Mouse (Mus musculus): ENCODE measurements around the gene Map3k5. TPM values are rescaled to one million over a fixed set of nuclear protein-coding genes. Genes with fewer than 3 reads are reported as not detected.
"Not testable (repeated sequence)": the region's sequence is repeated elsewhere in the genome, so short reads cannot be mapped to it uniquely, and the experiment has no call there.

Gene Map3k5
- polyA plus RNA-seq (2017; shearing (Covaris generic)) = 10 to 100 TPM in 1 of 2 experiments, 1 to 10 TPM in 1; 9.6 to 15.7 TPM

DNA sequence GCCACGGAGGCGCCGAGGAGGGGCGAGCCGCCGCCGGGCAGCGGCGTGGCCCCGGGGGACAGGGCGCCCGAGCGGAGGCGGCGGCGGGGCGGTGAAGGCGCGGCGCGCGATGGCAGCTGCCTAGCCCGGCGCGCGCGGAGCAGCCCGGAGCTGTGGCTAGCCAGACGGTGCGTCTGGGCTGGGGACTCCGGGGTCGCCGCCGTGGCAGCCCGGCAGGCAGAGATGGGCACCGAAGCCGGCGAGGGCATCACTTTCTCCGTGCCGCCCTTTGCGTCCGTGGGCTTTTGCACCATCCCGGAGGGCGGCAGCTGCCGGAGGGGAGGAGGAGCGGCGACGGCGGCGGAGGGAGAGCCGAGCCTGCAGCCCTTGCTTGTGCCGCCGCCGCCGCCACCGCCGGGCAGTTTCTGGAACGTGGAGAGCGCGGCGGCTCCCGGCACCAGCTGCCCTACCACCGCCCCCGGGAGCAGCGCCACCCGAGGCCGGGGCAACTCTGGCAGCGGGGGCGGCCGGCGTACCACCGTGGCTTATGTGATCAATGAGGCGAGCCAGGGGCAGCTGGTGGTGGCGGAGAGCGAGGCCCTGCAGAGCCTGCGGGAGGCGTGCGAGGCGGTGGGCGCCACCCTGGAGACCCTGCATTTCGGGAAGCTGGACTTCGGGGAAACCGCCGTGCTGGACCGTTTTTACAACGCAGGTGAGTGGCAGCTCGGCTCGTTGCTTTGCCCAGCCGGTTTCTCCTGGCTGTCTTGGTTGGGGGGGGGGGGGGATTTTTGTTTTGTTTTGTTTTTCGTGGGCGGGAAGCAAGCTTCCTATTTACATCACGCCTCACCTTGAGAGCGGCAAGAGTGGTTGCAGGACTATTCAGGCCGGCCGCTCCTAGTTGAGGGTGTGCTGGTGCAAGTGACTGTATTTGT lies at the start of gene Map3k5:
TSS of gene Map3k5 (plus strand) at position 89 of the 911 bp plus-strand sequence.
- peak; percentile 12 for ATAC-seq

DNA sequence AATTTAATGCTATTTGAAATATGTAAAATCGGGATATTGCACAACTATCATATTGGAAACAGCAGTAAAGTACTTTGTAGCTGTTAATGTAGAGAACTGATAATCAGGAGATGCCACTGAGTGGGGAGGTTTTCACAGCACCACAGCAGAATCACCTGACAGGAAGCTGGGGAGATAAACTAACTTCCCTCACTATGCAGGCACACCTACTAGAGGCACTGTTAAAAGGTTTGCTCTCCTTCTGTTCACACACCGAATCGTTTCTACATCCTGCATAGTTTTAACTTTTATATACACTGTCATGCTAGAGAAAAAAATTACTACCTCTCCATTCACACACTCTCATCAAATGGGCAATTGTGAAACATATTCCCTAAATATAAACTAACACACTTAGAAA lies 48.0 kb upstream of the Map3k5 start:
- ATAC-seq = peak; percentile 46

DNA sequence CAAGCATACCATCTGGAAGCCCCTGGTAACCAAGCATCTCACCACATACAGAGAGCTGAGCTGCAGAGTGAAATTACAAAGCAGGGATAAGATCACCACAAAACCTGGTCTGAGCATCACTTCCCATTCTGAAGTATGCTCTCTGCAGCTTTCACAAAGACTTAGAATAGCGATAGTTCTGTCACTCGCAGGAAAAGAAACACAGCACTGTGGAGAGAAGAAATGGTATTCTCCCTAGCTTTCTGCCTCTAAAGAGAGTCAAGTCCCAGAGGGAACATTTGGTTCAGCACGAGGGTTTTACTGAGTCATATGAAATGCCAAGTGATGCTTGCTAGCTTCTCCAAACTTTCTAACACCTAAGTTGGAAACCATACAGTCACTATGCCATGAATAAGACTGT lies 44.4 kb upstream of the Map3k5 start:
- ATAC-seq = no peak

DNA sequence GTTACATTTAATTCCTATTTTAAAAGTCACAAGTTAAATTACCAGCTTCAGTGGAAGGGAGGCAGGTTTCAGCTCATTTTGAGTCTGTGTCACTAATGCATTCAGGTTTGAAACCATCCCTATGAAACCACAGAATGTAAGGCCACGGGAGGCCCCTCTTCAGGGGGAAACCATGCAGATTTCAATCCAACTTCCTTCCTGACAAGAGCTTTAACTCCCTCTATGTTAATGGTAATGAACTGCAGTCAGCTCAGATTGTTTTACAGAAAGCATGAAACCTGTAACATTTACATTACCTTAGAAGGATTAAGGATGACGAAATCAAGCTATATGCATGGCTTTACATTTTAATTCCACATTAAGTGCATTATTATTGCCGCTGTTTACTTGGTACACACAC lies 42.6 kb upstream of the Map3k5 start:
- ATAC-seq = no peak

DNA sequence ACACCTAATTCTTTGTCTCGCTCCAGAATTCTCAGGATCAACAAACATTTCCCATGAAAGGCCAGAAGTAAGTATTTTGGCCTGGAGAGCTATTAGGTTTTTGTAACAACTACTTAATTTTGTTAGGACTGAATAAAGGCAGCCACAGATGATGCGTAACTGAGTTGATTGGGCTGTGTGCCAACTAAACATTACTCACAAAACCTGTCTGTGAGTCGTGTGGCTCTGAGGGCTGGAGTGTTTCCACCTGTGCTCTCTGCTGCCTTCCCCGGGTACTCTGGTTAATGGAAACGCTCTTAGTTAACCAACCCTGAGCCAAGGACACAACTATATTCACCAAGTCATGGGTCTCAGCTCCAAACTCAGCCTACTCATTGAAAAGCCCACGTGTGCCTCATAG lies 41.1 kb upstream of the Map3k5 start:
- ATAC-seq = no peak

DNA sequence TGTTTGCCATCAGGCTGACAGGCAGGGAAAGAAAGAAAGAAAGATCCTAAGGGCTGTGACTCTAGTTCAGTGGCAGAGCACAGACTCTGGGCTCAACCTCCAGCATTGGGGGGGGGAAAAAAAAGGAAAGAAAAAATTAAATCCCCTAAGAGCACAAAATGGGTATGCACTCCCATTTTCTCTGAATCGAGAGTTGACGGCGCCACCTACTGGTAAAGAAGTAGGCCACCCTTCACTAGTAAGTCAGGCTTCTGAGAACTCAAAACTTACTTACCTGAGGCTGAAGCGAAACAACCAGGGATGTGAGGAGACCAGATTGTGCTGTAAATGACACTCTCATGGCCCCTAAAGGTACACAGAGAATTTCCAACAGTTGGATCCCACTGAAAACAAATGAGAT lies 40.3 kb upstream of the Map3k5 start:
- ATAC-seq = no peak

DNA sequence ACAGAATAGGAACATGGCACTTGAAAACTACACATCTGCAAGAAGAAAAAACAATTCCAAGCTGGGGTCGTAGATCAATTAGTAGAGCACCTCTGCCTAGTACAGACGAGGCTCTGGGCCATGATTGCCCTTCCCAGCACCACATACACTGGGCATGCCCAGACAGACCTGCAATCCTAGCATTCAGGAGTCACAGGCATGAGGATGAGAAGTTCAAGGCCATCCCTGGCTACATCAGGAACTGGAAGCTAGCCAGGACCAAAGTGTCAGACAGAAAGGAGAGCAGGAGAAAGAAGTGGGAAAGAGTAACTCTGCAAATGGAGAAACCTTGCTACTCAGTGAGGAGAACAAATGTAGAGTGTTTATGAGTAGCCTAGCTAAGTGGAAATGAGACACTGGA lies 34.1 kb upstream of the Map3k5 start:
- ATAC-seq = no peak

DNA sequence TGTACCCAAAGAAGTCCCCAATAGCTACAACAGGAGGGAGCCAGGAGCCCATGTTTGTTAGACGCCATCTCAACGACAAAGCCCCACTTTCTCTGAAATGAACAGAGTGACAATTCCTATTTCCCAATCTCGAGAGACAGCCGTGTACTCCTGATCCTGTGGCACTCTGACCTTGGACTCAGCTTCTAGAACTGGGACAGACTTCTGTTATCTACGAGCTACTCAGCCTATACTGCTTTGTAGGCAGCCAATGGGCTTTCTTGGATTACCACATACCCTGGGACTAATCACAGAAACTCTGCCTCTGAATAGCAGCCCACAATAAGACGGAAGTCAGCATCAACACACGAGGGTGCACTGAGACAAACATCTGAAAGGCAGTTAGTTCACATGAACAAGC lies 32.3 kb upstream of the Map3k5 start:
- ATAC-seq = no peak

DNA sequence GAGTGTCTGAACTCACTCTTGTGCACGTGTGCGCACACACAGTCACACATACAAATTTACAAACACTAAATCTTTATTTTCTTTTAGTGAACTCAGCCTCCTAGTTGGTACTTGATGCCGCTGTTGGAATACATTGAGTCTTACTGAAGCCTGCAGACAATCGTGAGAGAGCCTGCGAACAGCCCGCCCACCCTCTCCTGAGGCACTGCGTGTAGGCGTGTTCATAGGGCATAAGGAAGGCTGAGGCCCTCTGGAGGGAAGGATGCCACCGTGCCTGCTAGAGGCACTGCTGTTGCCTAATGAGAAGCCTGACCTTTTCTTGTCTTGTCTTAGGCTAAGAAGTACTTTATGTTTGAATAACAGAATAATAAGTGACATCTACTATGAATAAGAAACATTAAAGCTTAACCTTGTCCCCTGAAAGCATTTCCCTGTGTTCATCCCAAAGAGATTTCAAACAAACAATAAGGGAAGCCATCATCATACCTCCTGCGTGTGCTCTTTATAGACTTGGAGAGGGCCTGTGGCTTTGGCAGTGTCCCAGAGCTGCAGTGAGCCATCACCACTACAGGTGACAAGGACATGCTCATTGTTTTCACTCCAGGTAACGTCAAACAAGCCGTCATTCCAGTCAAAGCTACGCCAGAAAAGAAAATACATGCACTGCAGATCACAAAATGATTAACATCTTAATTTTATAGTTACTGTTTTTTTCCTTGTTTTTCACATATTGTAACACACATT lies 30.0 kb upstream of the Map3k5 start:
- ATAC-seq = no peak

DNA sequence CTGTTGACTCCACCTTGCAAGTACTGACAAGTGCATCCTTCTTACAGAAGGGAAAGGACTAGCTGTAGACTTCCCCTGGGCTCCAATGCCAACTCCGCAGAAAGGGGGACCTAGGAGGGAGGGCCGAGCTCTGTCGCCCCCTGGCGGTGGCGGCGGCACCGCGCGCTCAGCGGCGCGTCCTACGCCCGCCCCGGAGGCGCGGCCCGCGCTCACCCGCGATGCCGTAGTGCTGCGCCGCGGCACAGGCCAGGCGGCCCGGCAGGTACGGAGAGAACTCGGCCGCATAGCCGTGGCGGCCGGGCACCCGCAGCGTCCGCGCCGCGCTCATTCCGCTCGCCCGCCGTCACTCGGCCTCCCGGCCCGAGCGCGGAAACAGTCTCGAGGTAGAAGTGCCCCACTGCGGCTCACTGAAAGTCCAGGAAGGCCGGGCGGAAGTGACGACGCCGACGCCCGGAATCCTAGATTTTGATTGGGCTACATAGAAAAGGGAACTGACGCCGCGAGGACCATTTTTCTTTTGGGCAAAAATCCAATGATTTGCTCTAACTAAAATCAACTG lies 26.9 kb upstream of the Map3k5 start, which contains the start of gene Pex7:
TSS of gene Pex7 (minus strand) at position 444 of the 559 bp plus-strand sequence.
- ATAC-seq = peak; percentile 95

DNA sequence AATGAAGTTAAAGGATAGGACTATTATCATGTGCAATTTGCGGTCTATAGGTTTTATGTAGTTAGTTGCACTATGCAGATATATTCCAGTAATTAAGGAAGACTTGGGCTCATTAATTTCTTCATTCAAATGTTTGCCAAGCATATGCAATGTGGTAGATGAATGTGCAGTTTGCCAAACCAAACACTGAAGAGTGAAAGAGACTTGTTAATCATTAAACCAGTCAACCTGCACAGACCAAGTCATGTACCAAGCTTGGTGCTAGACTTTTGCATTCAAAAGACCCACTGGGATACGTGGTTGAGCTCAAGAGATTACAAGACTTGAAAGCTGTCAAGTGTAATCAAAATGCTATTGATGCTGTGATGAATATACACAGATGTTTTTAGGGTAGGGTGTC lies 26.2 kb upstream of the Map3k5 start:
- ATAC-seq = no peak

DNA sequence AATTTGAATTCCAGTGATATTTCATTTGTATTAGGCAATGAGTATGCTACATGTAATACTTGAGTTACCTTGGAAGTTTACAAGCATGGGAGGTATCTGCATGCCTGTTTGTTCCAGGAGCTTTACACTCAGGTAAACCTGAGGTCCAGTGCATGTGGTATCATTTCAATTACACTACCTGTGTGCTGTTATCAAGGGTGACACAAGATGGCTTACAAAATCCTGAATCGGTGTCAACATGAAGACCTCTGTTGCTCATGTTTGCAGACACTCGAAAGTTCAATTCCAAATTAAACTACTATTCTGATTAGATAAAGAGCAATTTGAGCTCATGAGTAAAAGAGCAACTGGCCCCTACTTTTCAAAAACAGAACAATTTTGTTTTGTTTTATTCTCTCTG lies 23.8 kb upstream of the Map3k5 start:
- ATAC-seq = no peak

DNA sequence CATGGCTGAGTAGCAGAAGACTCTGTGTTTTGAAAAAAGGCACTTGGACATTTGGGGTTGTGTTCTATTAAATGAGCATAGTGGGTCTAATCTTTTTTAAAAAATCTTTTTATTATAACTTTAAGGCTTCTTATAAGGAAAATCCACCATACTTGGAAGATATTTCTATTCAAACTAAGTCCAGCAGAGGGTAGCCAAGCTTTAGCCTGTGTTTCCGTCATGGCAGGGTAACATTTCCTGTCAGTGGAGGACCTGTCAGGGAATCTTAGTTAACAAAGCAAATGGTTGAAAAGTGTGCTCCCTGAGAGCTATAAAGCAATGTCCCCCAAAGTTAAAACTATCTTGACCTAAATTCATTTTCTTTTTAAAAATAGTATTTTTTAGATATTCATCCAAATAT lies 22.7 kb upstream of the Map3k5 start:
- ATAC-seq = no peak

DNA sequence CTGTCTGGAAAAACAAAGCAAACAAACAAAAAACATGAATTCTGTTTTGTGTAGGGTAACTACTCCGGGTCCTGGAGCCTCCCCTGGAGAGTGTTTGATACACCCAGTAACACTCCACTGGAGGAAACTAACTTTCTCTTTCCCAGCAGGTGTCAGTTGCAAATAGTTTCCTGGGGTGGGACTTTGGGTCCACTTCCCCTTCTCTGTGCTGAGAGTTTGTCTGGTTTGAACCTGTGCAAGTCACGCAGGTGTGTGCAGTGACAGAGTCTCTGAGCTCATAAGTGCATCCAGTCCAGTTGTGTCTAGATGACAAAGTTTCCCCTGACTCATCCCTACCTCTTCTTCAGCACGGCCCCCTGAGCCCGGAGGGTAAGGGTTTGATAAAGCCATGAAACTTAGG lies 20.5 kb upstream of the Map3k5 start:
- no peak for ATAC-seq

DNA sequence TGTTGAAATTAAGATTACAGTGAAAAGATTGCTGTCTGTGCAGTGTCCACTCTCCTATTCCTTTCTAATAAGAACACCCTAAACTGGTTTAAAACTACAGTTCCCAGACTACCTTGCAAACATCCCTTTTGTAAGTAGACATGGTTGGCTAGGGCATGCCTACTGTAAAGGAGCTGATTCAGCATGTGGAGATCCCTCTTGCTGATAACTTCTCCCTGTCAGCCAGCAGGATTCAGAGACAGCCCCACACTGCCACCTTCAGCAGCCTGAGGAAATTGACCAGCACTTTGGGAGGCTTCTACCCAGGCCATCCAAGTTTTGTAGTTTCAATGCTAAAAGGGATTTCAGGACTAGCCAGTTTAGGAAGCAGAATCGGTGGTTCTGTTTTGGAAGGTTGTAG lies 19.0 kb upstream of the Map3k5 start:
- ATAC-seq = no peak

DNA sequence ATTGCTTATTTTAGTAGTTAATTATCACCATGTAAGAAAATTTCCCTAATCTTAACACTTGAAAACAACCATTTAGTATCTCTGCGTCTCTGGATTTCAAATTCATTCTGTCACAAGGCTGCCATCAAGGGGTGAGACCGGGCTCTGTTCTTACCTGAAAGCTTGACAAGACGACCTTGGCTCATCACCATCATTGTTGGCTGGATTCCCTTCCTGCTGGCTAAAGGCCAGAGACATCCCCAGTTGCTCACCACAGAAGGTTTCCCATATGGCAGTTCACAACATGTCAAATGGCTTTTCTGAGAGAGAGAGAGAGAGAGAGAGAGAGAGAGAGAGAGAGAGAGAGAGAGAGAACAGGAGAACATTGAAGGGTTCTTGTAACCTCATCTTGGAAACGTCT lies 11.9 kb upstream of the Map3k5 start:
- ATAC-seq = no peak

DNA sequence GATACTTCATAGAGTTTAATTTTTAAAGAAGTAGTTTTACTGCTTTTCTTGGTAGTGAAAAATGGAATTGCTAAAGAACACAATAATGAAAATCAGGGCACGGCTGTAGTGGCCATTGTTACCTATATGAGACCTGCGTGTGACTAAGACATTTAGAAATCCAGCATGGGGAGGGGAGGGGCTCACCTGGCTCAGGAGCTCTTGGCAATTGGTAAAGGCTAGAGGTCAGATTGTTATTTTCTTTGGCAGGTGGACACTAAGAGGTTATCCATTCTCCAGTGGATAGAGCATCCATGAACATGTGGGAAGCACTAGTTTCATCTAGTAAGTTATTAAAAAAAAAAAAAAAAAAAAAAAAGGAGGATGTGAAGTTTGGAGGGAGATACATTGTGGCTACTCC lies 10.0 kb upstream of the Map3k5 start:
- ATAC-seq = no peak

DNA sequence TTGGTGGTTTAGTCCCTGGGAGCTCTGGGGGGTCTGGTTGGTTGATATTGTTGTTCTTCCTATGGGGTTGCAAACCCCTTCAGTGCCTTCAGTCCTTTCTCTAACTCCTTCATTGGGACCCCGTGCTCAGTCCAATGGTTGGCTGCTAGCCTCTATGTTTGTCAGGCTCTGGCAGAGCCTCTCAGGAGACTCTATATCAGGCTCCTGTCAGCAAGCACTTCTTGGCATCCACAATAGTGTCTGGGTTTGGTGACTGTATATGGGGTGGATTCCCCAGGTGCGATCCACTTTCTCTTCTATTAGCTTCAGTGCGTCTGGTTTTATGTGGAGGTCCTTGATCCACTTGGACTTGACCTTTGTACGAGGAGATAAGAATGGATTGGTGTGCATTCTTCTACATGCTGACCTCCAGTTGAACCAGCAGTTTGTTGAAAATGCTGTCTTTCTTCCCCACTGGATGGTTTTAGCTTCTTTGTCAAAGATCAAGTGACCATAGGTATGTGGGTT lies 7.8 kb upstream of the Map3k5 start:
- not testable (repeated sequence) for ATAC-seq

DNA sequence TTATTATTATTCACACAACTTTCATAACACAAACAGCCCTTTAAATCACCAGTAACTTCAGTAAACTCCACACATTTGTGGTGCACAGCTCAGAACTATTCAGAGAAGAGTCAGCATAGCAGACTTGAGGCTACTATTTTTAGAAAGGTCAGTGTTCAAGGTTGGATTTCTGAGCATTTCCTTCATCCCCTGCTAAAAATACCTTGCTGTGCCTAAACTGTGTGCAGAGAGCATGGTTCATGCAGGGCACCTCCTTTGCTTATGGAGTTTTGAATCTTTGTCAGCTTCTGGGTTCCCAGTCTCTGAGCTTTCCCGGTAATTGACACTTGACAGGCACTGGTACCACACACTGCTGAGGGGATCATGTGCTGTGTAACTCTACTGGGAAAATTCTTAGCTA lies 6.1 kb upstream of the Map3k5 start:
- ATAC-seq = no peak

DNA sequence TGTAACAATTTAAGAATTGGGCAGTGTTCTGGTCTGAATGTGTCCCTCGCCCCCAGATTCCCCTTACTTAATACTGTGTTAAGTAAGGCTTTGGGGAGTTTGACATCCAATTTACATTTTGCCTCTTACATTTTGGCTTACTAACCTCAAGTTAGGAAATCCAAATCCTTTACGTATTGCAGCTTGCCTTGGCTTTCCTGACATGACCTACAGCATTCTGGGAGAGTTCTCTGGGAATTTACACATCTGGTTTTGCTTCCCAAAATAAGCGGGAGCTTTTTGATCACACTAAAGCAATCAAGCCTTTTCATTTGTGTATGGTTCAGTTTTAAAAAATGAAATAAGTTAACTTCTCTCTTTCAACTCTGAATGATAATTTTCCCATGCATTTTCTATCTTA lies 1.3 kb upstream of the Map3k5 start:
- no peak for ATAC-seq

DNA sequence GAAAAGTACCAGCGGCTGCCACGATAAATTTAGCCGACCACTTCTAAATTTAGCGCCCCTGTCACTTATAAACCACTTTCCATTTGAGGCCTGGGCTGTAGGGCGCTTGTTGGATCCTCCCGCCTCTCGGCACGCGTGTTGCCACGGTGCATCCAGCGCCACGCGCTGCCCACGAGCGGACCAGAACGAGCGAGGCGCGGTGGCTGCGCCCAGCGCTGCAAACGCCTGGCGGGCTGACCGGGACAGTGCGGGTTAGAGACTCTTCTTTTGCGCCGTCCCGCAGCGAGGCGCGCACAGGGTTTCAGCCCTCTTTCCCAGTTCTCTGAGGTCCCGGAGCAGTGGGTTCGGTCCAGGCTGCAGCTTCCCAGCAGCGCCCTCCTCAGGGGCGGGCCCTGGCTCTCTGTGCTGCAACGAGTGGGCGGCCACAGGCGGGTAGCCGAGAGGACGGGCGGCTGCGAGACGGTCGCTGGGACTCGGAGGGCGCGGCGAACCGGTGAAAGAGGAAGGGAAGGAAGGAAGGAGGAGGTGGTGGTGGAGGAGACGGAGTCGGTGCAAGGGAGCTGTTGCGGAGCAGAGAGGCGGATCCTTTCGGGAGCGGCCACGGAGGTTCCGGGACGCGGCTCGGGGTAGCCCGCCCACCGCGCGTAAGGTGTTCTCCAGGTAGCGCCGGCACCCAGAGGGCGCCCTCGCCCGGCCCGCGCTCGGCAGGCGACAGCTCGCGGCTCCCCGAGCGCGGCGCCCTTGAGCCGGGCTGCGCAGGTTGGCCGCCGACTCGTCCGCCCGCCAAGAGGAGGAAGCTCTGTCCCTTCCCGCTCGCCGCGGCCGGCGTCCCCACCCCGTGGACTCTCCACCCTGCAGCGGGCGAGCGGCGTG lies 525 bp upstream of the Map3k5 start:
- peak; percentile 85 for ATAC-seq

DNA sequence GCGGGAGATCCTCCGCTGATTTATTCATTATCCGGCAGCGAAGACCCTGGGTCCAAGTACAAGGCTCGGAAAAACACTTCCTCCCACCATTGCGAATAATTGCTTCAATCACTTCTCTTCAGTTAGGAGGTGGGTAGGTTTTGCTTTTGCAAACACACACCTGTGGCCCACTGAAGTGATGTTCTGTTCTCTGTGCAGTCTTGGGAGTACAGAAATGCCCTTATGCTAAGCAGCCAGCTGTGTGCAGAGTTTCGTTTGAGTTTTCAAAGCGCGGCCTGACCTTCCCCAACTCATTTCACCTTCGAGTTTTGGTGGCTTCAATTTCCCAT lies 987 bp downstream of the Map3k5 start:
- ATAC-seq = no peak
